Mouse (Mus musculus) urinary bladder, postnatal 14 days (tissue): ENCODE measurements around the gene Masp2.

ENCODE experiments used
- DNase-seq: peaks from one replicate; pipeline ENCODE4 v3.0.0; 2021; ENCODE audit warnings: low spot score

Gene Masp2

DNA sequence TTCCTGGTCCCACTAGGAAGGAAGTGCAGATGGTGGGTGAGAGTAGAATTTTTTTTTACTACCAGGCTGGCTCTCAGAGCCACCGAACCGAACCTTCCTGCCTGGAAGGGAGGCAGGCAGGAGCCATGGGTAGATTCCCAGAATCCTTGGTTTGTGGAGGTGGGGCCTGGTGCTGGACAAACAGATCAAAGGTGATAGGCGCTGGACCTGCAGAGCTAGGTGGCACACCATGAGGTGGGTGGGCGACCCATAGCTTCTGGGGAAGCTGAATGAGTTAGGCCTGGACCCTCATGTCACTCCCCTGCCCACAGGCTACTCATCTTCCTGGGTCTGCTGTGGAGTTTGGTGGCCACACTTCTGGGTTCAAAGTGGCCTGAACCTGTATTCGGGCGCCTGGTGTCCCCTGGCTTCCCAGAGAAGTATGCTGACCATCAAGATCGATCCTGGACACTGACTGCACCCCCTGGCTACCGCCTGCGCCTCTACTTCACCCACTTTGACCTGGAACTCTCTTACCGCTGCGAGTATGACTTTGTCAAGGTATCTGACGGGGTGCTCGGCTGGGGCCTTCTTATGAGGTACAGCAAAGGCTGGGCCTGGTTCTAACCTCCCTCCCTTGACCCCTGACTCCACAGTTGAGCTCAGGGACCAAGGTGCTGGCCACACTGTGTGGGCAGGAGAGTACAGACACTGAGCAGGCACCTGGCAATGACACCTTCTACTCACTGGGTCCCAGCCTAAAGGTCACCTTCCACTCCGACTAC, at the start of gene Masp2:
TSS of gene Masp2 (plus strand) at position 198 of the 764 bp plus-strand sequence.
- no peak for DNase-seq

DNA sequence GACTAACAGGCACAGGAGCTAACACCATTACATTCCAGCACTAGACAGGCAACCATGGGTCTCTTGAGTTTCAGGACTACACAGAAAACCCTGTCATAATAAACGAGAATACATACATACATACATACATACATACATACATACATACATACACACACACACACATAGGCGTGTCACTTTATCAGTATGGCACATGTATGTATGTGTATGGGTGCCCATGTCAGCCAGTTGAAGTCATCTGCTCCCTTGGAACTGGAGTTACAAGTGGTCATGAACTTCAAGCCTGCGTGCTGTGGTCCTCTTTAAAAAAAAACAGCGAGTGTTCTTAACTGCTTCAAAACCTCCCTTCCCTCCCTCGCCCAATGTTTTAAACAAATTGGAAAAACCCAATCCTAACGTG, 44.6 kb upstream of the Masp2 start:
- no peak for DNase-seq

DNA sequence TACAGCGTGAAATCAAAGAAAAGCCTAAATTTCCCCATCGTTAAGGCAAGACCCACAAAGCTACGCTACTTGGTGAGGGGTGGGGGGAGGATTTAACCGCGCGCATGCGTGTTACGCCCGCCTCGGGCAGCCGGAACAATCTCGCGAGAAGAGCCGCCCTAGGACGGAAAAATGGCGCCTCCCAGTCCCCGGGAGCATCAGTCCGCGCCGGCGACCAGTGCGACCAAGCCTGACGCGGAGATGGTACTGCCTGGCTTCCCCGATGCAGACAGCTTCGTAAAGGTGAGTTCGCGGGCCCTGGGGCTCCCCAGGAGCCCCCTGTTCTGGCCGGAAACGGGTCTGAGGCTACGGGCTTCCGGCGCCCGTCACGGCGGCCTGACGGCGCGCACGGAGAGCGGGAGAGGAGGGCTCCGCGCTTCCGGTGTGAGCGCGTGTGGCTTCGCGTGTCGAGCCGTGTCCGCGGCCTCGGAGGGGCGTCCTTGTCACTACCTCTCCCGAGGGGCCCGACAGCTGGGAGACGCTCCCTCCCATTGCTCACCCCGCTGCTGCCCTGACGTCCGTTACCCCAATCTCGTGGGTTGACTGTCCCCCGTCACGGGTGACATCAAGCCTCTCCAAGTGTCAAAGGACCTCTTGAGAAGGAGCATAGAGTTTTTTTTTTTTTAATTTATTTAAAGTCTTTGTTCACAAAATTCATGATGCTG, 43.9 kb upstream of the Masp2 start, which contains the start of gene Exosc10:
TSS of gene Exosc10 (plus strand) at position 133 of the 704 bp plus-strand sequence.
- DNase-seq: peak; percentile 86

DNA sequence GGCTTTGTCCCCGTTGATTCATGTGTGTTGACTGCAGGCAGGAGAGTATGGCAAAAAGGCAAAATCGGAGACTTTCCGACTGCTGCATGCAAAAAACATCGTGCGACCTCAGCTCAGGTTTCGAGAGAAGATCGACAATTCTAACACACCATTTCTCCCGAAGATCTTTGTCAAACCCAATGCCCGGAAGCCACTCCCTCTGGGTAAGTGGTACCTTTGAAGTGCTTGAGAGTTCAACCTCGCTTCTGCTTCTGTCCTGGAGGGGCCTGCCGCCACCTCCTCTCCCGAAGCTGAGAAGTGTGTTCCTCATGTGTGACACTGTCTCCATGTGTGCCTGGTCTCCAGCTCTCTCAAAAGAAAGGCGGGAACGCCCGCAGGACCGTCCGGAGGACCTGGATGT, 39.7 kb upstream of the Masp2 start:
- no peak for DNase-seq

DNA sequence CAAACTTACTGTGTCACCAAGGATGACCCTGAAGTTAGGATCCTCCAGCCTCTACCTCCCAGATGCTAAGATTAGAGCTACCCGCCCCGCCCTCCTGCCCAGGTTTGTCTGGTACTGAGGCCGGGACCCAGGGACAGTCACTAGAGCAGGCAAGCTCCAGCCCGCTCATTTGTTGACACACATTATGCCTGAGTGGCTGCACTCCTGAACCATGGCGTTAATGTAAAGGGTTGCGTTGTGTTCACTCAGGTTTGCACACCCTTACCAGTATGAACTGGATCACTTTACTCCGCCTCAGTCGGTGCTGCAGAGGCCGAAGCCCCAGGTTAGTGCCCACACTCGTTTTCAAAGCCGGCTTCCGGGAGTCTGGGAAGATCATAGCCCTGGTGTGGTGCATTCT, 38.8 kb upstream of the Masp2 start:
- peak; percentile 45 for DNase-seq

DNA sequence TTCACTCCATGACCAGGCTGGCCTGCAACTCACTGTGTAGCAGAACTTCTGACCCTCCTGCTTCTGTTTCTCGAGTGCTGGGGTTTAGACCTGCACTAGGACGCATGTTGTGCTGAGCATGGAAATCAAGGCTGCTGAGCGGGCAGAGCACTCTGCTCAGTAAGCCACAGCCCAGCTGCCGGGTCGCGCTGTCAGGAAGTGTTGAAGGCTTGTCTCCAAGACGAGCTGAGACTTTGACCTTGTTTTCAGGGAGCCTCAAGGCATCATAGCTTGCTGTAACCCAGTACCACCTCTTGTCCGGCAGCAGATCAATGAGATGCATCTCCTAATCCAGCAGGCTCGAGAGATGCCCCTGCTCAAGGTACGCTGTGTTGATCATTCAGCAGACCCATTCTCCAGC, 32.2 kb upstream of the Masp2 start:
- no peak for DNase-seq

DNA sequence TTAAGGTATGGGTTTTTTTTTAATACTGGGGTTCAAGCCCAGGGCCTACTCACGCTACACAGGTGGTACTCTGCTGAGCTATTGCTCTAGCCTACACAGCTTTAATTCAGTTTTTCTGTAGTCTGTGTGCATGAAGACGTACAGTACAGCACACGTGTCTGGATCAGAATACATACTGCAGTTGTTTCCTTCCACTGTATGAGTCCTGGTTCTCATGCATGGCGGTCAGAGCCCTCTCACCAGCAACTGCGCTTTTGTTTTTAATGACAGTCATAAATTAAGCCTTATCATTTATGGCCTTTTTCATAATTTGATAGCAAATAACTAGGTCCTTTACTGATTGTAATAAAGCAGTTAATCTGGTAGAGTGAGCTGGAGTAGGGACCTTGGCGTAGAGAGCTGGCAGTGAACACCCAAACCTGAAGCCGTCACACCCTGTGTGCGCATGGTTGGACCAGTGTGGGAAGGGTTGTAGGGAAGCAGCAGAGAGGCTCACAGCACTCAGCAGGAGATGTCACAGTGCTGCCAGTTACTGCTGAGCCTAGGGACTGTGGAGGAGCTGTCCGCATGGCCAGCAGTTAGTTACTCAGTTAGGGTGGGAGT, 31.6 kb upstream of the Masp2 start:
- peak; percentile 24 for DNase-seq

DNA sequence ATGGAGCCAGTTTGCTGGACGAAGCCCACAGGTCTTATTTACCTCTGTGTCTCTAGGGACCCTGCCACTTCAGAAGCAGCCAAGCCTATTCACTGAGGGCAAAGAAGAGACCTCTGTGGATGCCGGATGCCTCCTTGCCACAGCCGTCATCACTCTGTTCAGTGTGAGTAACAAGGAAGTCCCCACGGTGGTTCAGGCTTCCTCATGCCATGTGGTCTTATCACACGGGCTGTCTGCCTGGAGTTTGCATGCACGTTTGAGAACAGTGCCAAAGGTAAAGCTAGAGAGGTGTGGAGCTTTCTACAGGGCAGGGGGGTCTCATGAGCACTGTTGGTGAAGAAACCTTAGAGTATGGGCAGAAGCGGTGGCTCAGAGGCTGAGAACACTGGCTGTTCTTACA, 29.1 kb upstream of the Masp2 start:
- DNase-seq: peak; percentile 40

DNA sequence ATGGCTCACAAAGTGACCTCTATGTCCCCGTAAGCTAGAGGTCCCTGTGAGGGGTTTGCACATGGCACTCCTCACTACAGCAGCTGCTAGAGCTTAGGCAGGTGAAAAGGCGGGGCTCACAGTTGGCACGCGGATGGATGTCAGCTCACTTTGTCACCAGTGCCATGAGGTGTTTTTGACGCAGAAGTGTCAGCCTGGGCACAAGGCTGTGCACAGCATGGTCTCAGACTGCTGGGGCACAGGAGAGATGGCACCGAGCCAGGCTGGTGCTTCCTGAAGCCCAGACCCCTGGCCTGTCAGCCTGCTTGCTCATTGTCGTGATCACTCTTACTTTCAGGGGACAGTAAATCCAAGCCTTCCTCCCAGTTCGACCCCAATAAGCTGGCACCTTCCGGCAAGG, 21.6 kb upstream of the Masp2 start:
- DNase-seq: no peak

DNA sequence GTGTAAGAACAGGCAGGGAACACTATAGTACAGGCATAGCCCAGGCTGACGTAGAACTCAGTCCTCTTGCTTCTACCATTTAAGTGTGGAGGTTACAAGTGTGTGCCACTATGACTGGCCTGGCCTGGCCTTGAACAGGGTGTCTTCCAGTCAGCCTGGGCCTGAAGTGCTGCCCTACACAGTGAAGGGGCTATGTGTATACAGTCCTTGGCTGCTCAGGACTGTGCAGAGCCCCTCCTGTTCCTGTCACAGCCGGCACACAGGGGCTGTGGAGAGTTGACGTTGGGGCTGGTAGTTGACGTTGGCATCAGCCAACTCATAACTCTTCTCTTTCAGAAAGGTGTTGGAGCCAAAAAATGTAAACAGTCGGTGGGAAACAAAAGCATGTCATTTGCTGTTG, 20.9 kb upstream of the Masp2 start:
- DNase-seq: no peak

GRCm38 (mm10) chr4:148583257-148583656, 19.1 kb upstream of the Masp2 start:
- DNase-seq: no peak

GRCm38 (mm10) chr4:148586648-148587047, 15.7 kb upstream of the Masp2 start:
- no peak for DNase-seq

- DNase-seq: peak; percentile 39
Observed at GRCm38 (mm10) chr4:148588793-148589192, 13.6 kb upstream of the Masp2 start.

- peak; percentile 55 for DNase-seq
Observed at GRCm38 (mm10) chr4:148589565-148589964, 12.8 kb upstream of the Masp2 start.

DNA sequence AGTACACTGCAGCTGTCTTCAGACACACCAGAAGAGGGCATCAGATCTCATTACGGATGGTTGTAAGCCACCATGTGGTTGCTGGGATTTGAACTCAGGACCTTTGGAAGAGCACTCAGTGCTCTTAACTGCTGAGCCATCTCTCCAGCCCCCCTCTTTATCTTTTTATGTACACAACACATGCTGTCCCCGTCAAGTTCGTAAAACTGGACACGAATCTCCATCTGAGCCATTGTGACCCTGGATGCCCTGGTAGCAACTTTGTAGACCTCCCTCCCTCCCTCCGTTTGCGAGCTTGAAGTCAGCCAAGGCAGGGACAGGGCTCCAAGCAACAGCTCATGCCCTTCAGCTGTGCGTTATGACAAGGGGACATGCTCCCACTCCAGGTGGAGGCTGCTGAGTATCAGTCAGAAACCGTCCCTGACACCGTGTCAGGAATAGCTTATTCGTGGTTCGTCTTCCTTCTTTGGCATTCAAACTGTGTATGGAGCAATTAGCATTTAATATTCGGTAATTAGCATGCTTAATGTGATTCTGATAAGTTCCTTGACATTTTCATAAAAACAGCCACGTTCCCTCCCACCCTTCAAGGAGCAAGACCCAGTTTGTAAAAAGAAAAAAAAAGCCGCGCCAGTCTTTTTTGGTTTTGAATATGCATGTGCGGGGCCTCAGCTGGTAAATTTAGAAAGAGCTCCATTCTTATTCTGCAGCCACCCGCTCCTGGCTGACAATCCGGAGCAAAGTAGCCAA, 11.8 kb upstream of the Masp2 start:
- no peak for DNase-seq

DNA sequence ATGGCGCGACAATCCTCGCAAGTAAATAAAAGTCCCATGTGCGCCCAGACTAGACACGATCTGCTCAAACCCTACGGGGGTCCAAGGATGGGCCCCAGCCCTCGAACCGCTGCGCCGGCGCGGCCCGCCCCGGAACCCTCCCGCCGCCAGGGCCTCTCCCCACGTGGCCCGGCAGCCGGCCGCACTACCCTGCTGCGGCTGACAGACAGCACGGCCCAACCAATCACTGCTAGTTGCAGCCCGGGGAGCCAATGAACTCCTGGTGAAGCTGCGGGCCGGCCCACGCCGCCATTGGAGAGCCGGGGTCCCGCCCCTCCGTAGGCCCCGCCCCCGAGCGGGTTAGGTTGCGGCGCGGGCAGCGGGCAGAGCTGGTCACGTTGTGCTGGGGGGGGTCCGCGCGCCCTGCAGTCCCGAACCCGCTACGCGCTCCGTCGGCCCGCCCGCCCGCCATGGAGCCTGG, 11.2 kb upstream of the Masp2 start, which contains the start of gene Srm:
TSS of gene Srm (plus strand) at position 333 of the 460 bp plus-strand sequence.
- DNase-seq: peak; percentile 98

DNA sequence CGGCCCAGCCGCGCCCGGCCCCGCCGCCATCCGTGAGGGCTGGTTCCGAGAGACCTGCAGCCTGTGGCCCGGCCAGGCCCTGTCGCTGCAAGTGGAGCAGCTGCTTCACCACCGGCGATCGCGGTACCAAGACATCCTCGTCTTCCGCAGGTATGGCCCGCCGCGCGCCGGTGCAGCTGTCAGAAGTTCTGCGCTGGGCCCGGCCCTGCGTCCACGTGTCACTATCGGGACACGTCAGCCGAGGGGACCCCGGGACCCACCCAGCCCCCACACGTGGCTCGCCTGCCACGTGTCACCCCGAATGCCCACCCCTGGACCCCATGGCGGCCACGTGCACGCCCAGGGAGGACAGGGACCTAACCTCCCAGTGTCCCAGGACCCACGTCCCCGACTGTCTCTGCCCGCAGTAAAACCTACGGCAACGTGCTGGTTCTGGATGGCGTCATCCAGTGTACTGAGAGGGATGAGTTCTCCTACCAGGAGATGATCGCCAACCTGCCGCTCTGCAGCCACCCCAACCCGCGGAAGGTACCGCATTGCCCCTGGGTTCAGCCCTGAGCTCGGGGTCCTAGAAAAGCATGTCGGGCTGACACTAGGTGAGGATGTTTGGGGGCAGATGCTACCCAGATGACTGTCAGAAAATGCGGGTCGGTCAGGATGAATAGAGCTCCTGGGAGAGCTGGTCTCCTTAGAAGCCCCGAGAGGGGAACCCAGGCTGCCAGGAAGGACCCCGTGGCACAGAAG, 10.5 kb upstream of the Masp2 start:
- no peak for DNase-seq

DNA sequence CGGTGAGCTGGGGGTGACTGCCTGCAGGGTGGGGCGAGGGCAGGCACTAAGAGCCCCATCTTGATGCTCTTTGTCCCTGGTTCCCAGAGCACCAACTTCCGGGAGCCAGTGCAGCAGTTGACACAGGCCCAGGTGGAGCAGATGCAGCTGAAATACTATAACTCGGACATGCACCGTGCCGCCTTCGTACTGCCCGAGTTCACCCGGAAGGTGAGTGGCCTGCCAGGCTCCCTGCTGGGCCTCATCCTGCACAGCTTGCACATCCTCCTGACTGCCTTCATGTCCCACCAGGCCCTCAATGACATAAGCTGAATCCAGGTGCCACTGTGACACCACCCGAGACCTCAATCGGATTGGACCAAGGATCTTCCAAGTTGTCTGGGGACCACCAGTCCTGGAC, 8.4 kb upstream of the Masp2 start:
- DNase-seq: no peak

DNA sequence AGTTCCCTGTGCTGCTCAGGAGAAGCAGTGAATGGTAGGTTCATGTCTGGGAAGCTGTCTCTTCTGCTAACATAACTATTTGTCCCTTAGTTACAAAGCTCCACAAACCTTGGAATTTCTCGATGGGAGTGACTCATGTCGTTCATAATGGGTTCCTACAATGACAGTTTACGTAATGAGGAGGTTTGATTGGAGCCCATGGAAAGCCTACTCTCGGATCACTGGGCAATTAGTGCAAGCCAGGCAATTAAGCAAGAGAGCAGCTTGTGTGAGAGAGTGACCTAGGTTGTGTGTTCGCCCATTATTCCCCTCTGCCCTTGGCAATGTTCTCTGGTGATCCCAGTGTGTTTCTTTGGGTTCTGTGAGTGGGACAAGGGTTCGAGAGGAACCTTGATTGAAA, 6.4 kb upstream of the Masp2 start:
- no peak for DNase-seq

DNA sequence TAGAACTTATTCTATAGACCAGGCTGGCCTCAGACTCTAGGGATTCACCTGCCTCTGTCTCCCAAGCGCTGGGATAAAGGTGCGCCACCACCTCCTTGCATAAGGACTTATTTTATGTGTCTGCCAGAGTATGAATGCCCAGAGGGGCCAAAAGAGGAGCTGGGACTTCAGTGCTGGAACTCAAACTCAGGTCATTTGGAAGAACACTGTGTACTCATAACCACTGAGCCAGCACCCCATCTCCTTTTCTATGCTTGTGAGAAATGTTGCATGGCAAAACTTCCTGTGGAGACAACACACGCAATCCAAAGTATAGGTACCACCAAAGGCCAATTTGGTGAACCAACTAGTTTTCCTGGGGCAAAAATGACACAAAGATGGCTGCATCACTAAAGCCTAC, 5.6 kb upstream of the Masp2 start:
- no peak for DNase-seq

GRCm38 (mm10) chr4:148598826-148599225, 3.5 kb upstream of the Masp2 start:
- no peak for DNase-seq

DNA sequence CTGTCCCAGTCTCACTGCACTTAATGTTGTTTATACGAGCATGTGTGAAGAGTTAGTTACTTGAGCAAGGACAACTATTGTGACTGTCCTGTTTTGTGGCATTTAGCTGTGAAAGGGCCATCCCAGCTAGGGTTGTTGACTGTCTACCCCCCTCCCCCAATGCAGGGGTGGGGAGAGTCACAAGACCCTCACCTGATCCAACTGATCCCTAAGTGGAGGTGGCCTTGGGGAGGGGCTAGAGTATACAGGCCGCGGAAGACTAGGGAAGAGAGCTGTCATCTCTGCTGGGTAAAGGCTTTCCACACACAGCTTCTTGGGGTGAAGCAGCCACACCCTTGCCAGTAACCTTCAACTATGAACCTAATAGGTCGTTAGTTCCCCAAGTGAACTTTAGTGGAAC, 2.0 kb upstream of the Masp2 start:
- DNase-seq: no peak
